Mouse (Mus musculus) heart, embryonic 15.5 days (tissue): ENCODE data around the gene Ubl7. TPM values are rescaled to one million over a fixed set of nuclear protein-coding genes. Genes with fewer than 3 reads are reported as not detected.
A peak's percentile ranks its signal among the peaks of the same experiment; 100 is the strongest.

Experiments used
- ATAC-seq: fragments of 200-750 bp; cut with Nextera tagmentation; replicated peaks from 2 replicates; pipeline ENCODE4 v1.8.0; 2017; ENCODE audit warnings: low read depth, moderate TSS enrichment; ENCODE audit not compliant: insufficient number of reproducible peaks, insufficient read depth, low FRiP score
- H3K27ac ChIP-seq: fragments of 300-500 bp; sonication (generic); 2 replicates; pipeline ENCODE4 v1.5.1; 2015; ENCODE audit warnings: mild to moderate bottlenecking, inconsistent platforms
- H3K27me3 ChIP-seq: fragments of 300-500 bp; sonication (generic); 2 replicates; pipeline ENCODE4 v1.6.1; 2015; ENCODE audit warnings: inconsistent platforms
- H3K36me3 ChIP-seq: fragments of 300-500 bp; sonication (generic); 2 replicates; pipeline ENCODE4 v1.6.1; 2015; ENCODE audit warnings: mild to moderate bottlenecking, inconsistent platforms
- H3K4me1 ChIP-seq: fragments of 300-500 bp; sonication (generic); replicated peaks from 2 replicates; pipeline ENCODE4 v1.6.1; 2015; ENCODE audit warnings: inconsistent platforms
- H3K4me2 ChIP-seq: fragments of 300-500 bp; sonication (generic); 2 replicates; pipeline ENCODE4 v1.6.1; 2015; ENCODE audit warnings: inconsistent platforms, mild to moderate bottlenecking, moderate library complexity
- H3K4me3 ChIP-seq: fragments of 300-500 bp; sonication (generic); 2 replicates; pipeline ENCODE4 v1.5.1; 2015; ENCODE audit warnings: mild to moderate bottlenecking, inconsistent platforms
- H3K9ac ChIP-seq: fragments of 300-500 bp; sonication (generic); 2 replicates; pipeline ENCODE4 v1.6.1; 2015; ENCODE audit warnings: mild to moderate bottlenecking, inconsistent platforms
- H3K9me3 ChIP-seq: fragments of 300-500 bp; sonication (generic); replicated peaks from 2 replicates; pipeline ENCODE4 v1.6.1; 2016; ENCODE audit warnings: inconsistent platforms
- WGBS: fragments of 180-500 bp; shearing (Covaris S2); methylation state at CpG from one replicate; pipeline ENCODE4 v1.1.7; 2015; ENCODE audit warnings: mixed read lengths; 5-methylcytosine and 5-hydroxymethylcytosine counted together
- polyA plus RNA-seq: library from polyadenylated mRNA; unstranded; fragments of >200 nt; fragmentation: Nextera tagmentation; extraction: Ambion mirVana; gene quantifications from 2 replicates; pipeline ENCODE4 v1.2.1, GENCODE M21; 2015

Ubl7 gene
- polyA plus RNA-seq, 1 experiment from 2014 or later, result 100 TPM

- Histone ChIP-seq H3K27ac (no peak overlapping the region), H3K9ac (no peak overlapping the region), H3K27me3 (peaks cover 8% of the 10 kb centered on the region; the same call in 1 of the 2 replicates), H3K4me2 (no peak overlapping the region), H3K36me3 (no peaks in the 10 kb centered on the region), H3K4me3 (no peak overlapping the region), H3K9me3 (no peaks in the 10 kb centered on the region), H3K4me1 (peaks cover 18% of the 10 kb centered on the region)
- no peak for ATAC-seq
- 65% methylated on average over 9 of the region's 9 CpGs for WGBS
These were observed 39.7 kb downstream of the Ubl7 start for GRCm38 (mm10) chr9:57950519-57950918.

GRCm38 (mm10) chr9:57951993-57952392 lies 41.2 kb downstream of the Ubl7 start:
- 54% methylated on average over 6 of the region's 6 CpGs for WGBS
- no peak overlapping the region for H3K27ac ChIP-seq
- H3K9me3 ChIP-seq, result no peaks in the 10 kb centered on the region
- no peak overlapping the region for H3K9ac ChIP-seq
- no peak for ATAC-seq
- H3K4me2 ChIP-seq, result no peak overlapping the region
- 0 out of 2 replicates have a peak, but pooled peaks cover 3% of the 10 kb centered on the region for H3K27me3 ChIP-seq
- H3K4me1 ChIP-seq, result peaks cover 15% of the 10 kb centered on the region
- no peak overlapping the region for H3K4me3 ChIP-seq
- H3K36me3 ChIP-seq, result no peaks in the 10 kb centered on the region

- Histone ChIP-seq H3K4me2 (no peak overlapping the region), H3K36me3 (no peaks in the 10 kb centered on the region), H3K27me3 (no peaks in the 10 kb centered on the region), H3K27ac (no peak overlapping the region), H3K4me3 (no peak overlapping the region), H3K4me1 (peaks cover 17% of the 10 kb centered on the region), H3K9ac (no peak overlapping the region), H3K9me3 (no peaks in the 10 kb centered on the region)
- 72% methylated on average over 12 of the region's 12 CpGs for WGBS
- no peak for ATAC-seq
These were observed 44.4 kb downstream of the Ubl7 start for GRCm38 (mm10) chr9:57954962-57955744.

- Histone ChIP-seq H3K9ac (no peak overlapping the region), H3K4me2 (no peak overlapping the region), H3K36me3 (no peaks in the 10 kb centered on the region), H3K4me3 (no peak overlapping the region), H3K27me3 (no peaks in the 10 kb centered on the region), H3K4me1 (peaks cover 15% of the 10 kb centered on the region), H3K9me3 (no peaks in the 10 kb centered on the region), H3K27ac (no peak overlapping the region; the same call in 1 of the 2 replicates)
- no peak for ATAC-seq
- 81% methylated on average over 6 of the region's 6 CpGs for WGBS
These were observed 45.0 kb downstream of the Ubl7 start for GRCm38 (mm10) chr9:57955764-57956163.

GRCm38 (mm10) chr9:57956196-57956837 lies 45.5 kb downstream of the Ubl7 start:
- Histone ChIP-seq H3K27me3 (no peaks in the 10 kb centered on the region), H3K4me3 (no peak overlapping the region), H3K27ac (no peak overlapping the region; the same call in 1 of the 2 replicates), H3K4me2 (no peak overlapping the region), H3K4me1 (peaks cover 12% of the 10 kb centered on the region), H3K9ac (no peak overlapping the region), H3K36me3 (no peaks in the 10 kb centered on the region), H3K9me3 (no peaks in the 10 kb centered on the region)
- 76% methylated on average over 9 of the region's 9 CpGs for WGBS
- no peak for ATAC-seq

GRCm38 (mm10) chr9:57956838-57957236 lies 46.1 kb downstream of the Ubl7 start:
- Histone ChIP-seq H3K9me3 (no peaks in the 10 kb centered on the region), H3K27ac (no peak overlapping the region), H3K27me3 (no peaks in the 10 kb centered on the region), H3K4me3 (no peak overlapping the region), H3K36me3 (no peaks in the 10 kb centered on the region), H3K9ac (no peak overlapping the region), H3K4me2 (no peak overlapping the region), H3K4me1 (peaks cover 13% of the 10 kb centered on the region)
- no peak for ATAC-seq
- WGBS, result 68% methylated on average over 5 of the region's 5 CpGs

GRCm38 (mm10) chr9:57958615-57959014 lies 47.8 kb downstream of the Ubl7 start:
- peak overlapping the region; percentile 8; the same call in 1 of the 2 replicates for H3K27ac ChIP-seq
- no peak overlapping the region for H3K4me3 ChIP-seq

GRCm38 (mm10) chr9:57959399-57959798 lies 48.6 kb downstream of the Ubl7 start:
- Histone ChIP-seq H3K4me1 (peaks cover 20% of the 10 kb centered on the region), H3K27ac (0 out of 2 replicates have a peak overlapping the region, but pooled peaks have one; percentile 8), H3K4me3 (no peak overlapping the region), H3K9ac (no peak overlapping the region), H3K4me2 (no peak overlapping the region), H3K36me3 (no peaks in the 10 kb centered on the region), H3K9me3 (no peaks in the 10 kb centered on the region), H3K27me3 (no peaks in the 10 kb centered on the region)
- ATAC-seq, result no peak
- WGBS, result 59% methylated on average over 10 of the region's 10 CpGs

More at GRCm38 (mm10) chr9:57958615-57959014, 47.8 kb downstream of the Ubl7 start:
- 0 out of 2 replicates have a peak, but pooled peaks have one; percentile 17 for ATAC-seq
- WGBS, result 50% methylated on average over 1 of the region's 1 CpGs
- H3K4me1 ChIP-seq, result peaks cover 20% of the 10 kb centered on the region
- no peak overlapping the region for H3K4me2 ChIP-seq
- H3K27me3 ChIP-seq, result no peaks in the 10 kb centered on the region
- no peak overlapping the region for H3K9ac ChIP-seq
- no peaks in the 10 kb centered on the region for H3K9me3 ChIP-seq
- H3K36me3 ChIP-seq, result no peaks in the 10 kb centered on the region

- ATAC-seq, result no peak
- no peaks in the 10 kb centered on the region for H3K9me3 ChIP-seq
- H3K27ac ChIP-seq, result no peak overlapping the region
- H3K4me2 ChIP-seq, result no peak overlapping the region
- H3K27me3 ChIP-seq, result no peaks in the 10 kb centered on the region
- no peak overlapping the region for H3K4me3 ChIP-seq
- 81% methylated on average over 17 of the region's 17 CpGs for WGBS
- H3K36me3 ChIP-seq, result no peaks in the 10 kb centered on the region
- peaks cover 23% of the 10 kb centered on the region for H3K4me1 ChIP-seq
- no peak overlapping the region for H3K9ac ChIP-seq
These were observed 49.4 kb downstream of the Ubl7 start for GRCm38 (mm10) chr9:57959886-57960866.

GRCm38 (mm10) chr9:57961226-57961625 lies 50.4 kb downstream of the Ubl7 start:
- Histone ChIP-seq H3K36me3 (no peaks in the 10 kb centered on the region), H3K4me2 (no peak overlapping the region), H3K4me3 (no peak overlapping the region), H3K9me3 (no peaks in the 10 kb centered on the region), H3K4me1 (peaks cover 33% of the 10 kb centered on the region), H3K27me3 (no peaks in the 10 kb centered on the region), H3K27ac (no peak overlapping the region), H3K9ac (no peak overlapping the region)
- no peak for ATAC-seq
- WGBS, result 91% methylated on average over 15 of the region's 15 CpGs
